Mouse (Mus musculus): ENCODE data around the gene Gm13288.

DNA sequence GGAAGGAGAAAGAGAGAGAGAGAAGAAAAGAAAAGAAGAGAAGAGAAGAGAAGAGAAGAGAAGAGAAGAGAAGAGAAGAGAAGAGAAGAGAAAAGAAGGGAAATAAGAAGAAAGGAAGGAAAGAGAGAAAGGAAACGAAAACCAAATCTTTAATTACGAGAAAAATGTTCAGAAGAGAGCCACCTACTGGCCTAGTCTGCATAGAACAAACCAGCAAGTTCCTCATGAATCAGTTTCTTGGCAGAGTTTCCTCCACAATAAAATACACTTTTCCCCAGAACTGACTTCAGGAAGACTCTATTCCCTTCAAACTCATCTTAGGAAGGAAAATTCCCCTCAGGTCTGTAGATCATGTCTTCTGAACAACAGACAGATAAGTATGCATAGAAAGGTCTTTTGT lies 40.0 kb downstream of the Gm13288 start:
- no peak for TF ChIP-seq CTCF (IDR thresholded peaks at IDR 0.05; ENCODE audit: borderline replicate concordance, insufficient read depth, low read length)
- no peak for TF ChIP-seq POLR2A (IDR thresholded peaks at IDR 0.05; ENCODE audit: low read depth, low read length)
